Mouse (Mus musculus) kidney, adult 18-20 months (tissue): Measurements from ENCODE around the gene Prcc.
A peak's percentile ranks its signal among the peaks of the same experiment; 100 is the strongest.
"Not testable (repeated sequence)": the region's sequence is repeated elsewhere in the genome, so short reads cannot be mapped to it uniquely, and the experiment has no call there.

Source experiments
- DNase-seq: peaks from one replicate; pipeline ENCODE4 v3.0.0; 2021

Gene Prcc

GRCm38 (mm10) chr3:87905880-87906485 lies 20.6 kb upstream of the Prcc start, which contains the start of gene Hdgf:
TSS of gene Hdgf (plus strand) at chr3:87906321.
- DNase-seq: peak; percentile 95

- no peak for DNase-seq
These were observed 18.4 kb upstream of the Prcc start for GRCm38 (mm10) chr3:87903821-87904220.

GRCm38 (mm10) chr3:87901959-87902358 lies 16.6 kb upstream of the Prcc start:
- DNase-seq: not testable (repeated sequence)

- DNase-seq: no peak
These were observed 15.7 kb upstream of the Prcc start for GRCm38 (mm10) chr3:87901036-87901624.

GRCm38 (mm10) chr3:87899776-87900175 lies 14.4 kb upstream of the Prcc start:
- no peak for DNase-seq

GRCm38 (mm10) chr3:87899266-87899665 lies 13.9 kb upstream of the Prcc start:
- DNase-seq: no peak

GRCm38 (mm10) chr3:87893367-87893905 lies 8.0 kb upstream of the Prcc start:
- no peak for DNase-seq

- no peak for DNase-seq
These were observed 6.1 kb upstream of the Prcc start for GRCm38 (mm10) chr3:87891481-87891880.

- DNase-seq: not testable (repeated sequence)
These were observed 2.0 kb upstream of the Prcc start for GRCm38 (mm10) chr3:87887400-87887799.

- no peak for DNase-seq
These were observed 1.0 kb upstream of the Prcc start for GRCm38 (mm10) chr3:87886416-87886815.

- no peak for DNase-seq
These were observed 577 bp upstream of the Prcc start for GRCm38 (mm10) chr3:87886004-87886365.

GRCm38 (mm10) chr3:87884708-87885251 lies 628 bp downstream of the Prcc start:
- DNase-seq: peak; percentile 37

- DNase-seq: no peak
These were observed 1.1 kb downstream of the Prcc start for GRCm38 (mm10) chr3:87884291-87884690.

GRCm38 (mm10) chr3:87877730-87878129 lies 7.7 kb downstream of the Prcc start:
- no peak for DNase-seq

- DNase-seq: not testable (repeated sequence)
These were observed 21.3 kb downstream of the Prcc start for GRCm38 (mm10) chr3:87864111-87864510.

GRCm38 (mm10) chr3:87859813-87860212 lies 25.6 kb downstream of the Prcc start:
- peak; percentile 63 for DNase-seq

GRCm38 (mm10) chr3:87857666-87858065 lies 27.7 kb downstream of the Prcc start:
- no peak for DNase-seq

- no peak for DNase-seq
These were observed 29.5 kb downstream of the Prcc start for GRCm38 (mm10) chr3:87855936-87856335.

GRCm38 (mm10) chr3:87854795-87855568 lies 30.4 kb downstream of the Prcc start:
- peak; percentile 46 for DNase-seq

- no peak for DNase-seq
These were observed 36.3 kb downstream of the Prcc start for GRCm38 (mm10) chr3:87849117-87849516.

GRCm38 (mm10) chr3:87847680-87848079 lies 37.7 kb downstream of the Prcc start:
- DNase-seq: no peak

GRCm38 (mm10) chr3:87846650-87847110 lies 38.7 kb downstream of the Prcc start, which contains the start of gene Sh2d2a:
TSS of gene Sh2d2a (plus strand) at chr3:87846755.
- DNase-seq: no peak

- no peak for DNase-seq
These were observed 39.2 kb downstream of the Prcc start for GRCm38 (mm10) chr3:87846186-87846585.
